Mouse (Mus musculus) regulatory T cell (primary cell): ENCODE results near the gene A930018P22Rik.

Experiments used
- in situ Hi-C: fragments of 300-600 bp; cut with MboI, MseI; formaldehyde crosslinking; loops from one replicate; pipeline ENCODE4 v1.15.1; 2025; ENCODE audit warnings: high pct_unique_total_duplicates

A930018P22Rik gene

DNA sequence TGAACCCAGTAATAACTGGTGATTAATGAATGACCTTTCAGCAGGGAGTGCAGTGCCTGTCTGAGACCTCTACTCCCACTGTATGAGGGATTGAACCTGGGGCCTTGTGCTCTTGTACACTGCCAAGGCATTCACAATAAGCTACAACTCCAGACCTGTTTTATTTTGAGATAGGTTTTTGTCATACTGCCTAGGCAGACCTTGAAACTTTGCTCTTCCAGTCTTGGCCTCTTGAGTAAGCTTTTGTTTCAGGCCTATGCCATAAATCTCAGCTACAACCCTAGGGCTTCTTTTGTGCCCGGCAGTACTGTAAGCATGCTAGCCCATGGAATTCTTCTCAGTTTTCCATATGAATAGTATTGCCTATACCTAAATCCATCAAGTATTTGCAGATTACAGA is 3.5 kb upstream of the A930018P22Rik start:
- in situ Hi-C loops = no loop called here

DNA sequence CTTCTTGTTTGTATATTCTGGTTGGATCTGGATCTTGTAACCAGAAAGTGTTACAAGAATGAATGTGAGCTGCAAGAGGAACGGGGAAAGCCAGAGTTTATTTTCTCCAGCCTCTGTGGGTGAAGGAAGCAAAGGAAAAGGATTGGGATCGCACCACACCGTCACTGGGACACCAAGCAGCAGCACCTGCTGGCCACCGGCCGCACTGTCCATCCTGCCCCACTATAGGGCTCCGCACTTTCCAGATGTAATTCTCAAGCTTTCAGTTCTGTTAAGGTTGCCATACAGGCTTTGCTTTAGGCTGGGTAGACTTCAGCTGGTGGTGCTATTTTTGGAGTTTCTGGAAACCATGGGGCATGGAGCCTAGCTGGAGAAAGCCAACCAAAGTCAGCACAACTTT is 2.3 kb upstream of the A930018P22Rik start:
- in situ Hi-C loops = no loop called here

DNA sequence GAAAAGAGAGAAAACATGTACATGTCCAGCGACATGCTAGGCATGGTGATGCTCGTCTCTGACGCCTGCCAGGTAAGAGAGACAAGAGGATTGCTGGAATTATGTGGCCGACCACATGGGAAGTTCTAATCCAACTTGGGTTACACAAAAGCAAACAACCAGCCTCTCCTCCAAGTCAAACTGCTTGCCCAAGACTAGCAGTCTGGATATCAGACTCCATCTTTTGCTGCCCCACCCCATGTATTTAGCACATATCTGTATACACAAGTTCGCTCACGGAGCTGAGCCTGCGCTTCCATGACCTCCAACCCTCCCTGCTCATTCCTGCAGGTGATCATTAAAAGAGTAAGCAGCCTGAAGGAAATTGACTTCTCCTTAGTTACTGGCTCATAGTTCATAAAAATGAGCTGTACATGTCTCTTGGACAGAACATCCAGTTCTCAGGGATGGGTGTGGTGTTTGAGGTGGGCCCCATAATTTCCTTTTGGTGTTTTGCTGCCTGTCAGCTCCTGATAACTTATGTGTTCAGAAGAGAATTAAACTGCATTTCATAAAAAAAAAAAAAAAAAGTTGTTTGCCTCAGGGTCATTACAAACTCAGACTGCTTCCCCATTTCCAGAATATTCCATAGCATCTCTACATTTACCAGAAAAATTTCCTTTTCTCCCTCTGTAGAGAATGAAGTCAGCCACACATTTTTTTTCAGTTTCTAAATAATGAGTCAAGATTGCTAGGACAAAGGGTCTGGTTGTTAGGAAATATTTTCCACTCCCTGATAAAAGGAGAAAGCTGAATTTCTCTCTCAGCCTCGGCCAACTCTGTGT is 676 bp upstream of the A930018P22Rik start:
- in situ Hi-C loops = no loop called here

DNA sequence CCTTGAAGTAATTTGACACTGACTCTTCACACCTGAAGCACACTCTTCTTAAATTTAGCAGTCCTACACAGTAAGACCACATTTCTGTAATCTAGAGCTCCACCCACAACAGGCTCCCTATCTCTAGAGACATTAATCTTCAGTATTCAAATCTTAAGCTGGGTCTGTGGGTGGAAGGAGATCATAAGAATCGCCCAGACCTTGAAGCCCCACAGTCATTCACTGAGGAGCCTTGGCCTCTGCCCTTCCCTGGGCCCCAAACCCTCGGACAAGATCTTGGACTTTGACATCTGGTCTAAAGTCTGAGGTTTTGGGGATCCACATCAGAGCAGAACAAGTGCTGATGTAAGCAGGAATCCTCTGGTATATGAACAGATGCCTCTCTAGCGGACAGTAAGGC is 971 bp downstream of the A930018P22Rik start:
- in situ Hi-C loops = no loop called here

DNA sequence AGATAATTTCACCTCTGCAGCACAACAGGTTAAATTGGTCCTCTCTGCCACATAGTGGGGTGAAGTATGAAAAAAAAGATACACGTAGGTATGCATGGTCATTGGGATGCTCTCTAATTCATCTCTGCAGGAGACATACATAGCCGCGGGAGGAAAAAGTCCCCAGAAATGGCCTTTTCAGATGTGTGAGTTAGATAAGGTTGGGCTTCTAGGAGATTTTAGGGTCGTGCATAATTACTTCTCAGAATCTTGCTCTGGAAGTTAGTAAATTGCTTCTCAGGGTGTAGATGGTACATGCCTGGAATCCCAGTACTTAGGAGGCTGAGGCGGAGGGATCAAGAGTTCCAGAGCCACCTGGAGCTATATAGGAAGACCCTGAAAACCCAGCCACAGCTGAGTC is 1.5 kb downstream of the A930018P22Rik start:
- in situ Hi-C loops = no loop called here

DNA sequence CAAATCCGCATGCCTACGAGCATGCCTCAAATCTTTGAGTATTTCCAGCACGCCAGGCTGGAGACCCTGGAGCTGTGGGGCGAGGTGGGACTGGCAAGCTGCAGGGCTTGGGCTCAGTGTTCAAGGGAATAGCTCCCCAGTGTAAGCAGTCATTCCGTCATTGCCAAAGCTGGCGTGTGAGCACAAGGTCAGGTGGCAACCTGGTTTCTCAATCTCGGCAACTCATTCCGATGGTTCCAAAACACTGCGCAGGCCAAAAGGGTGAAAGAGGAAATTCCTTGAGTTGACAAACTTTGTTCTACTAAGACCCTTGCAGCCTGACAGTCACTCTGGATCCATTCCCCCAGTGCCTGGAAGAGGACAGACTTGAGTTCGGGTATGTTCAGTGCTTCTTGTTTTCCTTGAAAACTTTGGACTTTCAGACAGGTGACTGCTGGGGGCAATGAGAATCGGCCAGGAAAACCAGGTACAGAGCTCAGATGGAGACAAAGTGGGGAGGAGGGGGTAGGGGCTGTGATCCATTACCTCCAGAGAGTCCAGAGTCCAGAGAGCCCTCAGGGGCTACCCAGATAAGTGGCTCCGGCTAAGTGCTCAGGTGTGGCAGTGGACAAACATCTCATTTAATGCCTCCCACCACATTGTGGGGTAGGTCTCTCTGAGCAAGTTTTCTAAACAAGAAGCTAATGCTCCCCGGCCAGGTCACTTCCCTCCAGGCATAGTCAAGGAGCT is 6.4 kb downstream of the A930018P22Rik start:
- in situ Hi-C loops = loop anchor here (5.0 kb wide), 1 partner anchor 283 kb away; the partner anchor contains the start of gene D430041D05Rik

DNA sequence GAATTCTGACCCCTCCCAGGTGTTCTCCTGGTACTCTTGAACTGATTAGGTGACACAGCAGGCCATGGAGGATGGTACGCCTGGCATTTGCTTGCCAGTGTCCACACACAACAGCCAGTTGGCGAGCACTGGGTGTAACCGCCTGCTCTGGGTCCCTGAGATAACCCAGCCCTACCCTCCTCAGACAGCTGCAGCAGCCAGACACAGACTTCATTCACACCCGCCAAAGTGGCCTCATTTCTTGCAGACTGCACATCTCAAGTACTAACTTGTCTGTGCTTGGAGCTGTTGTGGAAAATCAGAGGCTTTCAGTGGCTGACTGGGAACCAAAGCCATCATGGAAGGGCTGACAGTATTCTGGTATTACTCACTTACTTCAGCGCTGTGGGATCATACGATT is 7.6 kb downstream of the A930018P22Rik start:
- in situ Hi-C loops = no loop called here

DNA sequence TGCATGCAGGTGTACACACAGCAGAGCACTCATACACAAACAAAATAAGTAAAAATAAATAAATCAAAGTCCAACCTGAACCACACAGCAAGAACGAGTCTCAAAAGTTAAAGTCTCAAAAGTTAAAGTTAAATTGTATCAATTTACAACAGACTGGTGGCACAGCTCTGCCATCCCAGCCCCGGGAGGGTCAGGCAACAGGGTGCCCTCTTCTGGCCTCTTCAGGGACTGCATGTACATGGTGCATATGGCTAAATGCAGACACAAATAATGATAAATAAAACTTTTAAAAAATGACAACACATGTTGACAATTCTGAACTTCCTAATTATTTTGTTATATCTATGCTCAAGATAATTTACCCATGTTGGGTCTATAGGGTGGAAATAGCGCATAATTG is 8.4 kb downstream of the A930018P22Rik start:
- in situ Hi-C loops = no loop called here

DNA sequence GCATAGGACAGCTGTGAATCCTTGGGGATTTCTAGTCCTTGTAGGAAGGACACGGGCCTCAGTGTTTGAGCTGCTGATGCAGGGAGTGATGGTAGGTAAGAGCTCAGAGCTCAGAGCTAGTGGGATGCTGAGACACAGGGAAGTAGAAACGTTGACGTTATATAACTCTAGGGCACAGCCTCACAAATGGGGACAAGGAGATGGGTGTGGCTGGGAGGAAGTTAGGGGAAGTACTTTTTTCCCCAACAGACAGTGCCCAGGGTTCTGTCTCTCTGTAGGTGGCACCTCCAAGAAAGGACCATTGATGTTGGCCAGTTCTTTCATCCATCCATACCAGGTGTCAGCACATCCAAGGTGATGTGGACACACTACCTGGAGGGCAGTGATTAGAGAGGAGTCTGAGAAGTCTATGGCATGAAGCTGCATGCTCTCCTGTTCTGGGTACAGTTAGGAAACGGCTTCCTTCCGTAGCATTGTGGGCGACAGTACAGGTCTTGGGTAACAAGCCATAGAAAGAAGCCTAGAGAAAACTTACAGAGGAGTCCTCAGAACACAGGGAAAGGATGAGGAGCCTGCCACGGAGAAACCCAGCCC is 9.8 kb downstream of the A930018P22Rik start:
- in situ Hi-C loops = no loop called here

DNA sequence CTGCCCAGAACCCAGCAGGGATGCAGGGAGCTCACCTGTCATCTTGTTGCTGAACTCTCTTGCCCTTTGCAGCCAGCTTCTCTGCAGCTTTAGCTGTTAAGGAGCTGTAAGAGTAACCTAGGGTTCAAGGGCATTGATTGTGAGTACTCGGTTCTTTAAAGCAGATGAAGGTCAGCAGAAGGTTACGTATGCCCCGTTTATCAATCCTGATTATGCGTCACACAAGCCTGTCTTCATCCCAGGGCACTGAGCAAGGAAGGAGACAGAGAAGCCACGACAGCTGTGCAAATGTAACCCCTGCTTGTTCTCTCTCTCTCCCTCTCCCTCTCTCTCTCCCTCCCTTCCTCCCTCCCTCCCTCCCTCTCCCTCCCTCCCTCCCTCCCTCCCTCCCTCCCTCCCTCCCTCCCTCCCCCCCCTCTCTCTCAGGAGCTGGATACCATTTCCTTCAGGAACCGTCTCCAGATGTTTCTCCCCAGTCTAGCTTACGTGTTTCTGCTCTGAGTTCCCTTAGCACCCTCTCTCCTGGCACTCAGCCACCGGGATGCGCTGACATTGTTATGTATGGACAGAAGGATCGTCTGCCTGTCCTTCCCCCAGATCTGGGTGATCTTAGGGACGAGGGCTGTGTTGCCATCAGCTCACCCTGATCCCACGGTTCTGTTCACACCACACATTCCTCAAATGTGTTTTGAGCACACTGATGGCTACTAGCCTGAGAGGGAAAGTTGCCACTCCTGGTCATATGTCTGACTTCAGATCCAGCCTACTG is 10.7 kb downstream of the A930018P22Rik start:
- in situ Hi-C loops = no loop called here

DNA sequence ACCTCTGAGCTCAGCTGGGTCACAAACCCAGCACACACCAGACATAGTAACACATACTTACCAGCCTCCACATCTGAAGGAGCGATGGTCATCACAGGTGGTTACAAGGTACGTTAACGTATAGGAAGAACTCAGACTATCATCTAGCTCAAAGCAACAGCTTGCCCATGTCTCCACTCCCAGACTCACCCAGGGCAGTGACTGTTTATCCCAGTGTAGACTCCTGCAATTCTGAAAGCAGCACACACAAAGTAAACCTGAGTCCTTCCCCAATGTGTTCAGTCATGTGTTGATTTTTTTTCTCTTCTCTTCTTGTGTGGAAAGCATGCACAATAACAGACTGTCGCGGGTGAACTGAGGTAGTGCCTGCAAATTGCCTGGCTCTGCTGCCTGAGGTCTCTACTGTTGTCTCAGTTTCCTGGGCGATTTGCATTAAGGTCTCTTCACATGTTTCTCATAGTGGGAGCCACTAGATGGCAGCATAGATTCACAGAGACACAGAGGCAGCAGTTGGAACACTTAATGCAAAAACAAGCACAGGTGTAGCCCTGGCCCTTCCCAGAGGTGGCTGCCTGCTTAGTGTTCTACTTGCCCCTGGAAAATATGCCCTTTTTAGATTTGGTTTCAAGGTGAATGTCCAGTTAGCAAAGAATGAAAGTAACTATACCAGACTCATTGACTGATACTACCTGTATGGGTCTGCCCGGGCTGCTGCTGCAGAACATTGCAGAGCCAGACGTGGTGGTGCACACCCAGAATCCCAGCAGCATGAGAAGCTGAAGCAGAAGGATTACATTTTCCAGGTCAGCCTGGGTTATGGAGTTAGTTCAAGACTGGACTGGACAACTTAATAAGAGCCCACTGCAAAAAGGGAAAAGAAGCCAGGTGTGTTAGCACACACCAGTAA is 11.8 kb downstream of the A930018P22Rik start:
- in situ Hi-C loops = no loop called here

DNA sequence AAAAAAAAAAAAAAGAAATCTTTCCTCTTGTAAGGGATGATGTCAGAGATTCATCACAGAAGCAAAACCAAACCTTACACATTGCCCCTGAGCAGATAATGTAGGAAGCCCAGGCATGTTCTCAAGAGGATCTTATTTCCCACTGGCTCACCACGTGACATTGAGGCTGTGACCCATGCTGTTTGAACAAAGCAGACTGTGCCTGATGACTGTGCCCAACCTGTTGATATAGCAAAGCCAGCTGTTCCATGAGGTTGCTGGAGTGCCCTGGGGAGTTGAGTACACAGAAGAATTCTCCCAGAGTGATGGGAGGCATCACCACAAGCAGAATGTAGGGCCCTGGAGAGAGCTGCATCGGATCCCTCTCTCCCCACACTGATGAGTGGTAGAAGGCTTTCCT is 13.4 kb downstream of the A930018P22Rik start:
- in situ Hi-C loops = no loop called here

DNA sequence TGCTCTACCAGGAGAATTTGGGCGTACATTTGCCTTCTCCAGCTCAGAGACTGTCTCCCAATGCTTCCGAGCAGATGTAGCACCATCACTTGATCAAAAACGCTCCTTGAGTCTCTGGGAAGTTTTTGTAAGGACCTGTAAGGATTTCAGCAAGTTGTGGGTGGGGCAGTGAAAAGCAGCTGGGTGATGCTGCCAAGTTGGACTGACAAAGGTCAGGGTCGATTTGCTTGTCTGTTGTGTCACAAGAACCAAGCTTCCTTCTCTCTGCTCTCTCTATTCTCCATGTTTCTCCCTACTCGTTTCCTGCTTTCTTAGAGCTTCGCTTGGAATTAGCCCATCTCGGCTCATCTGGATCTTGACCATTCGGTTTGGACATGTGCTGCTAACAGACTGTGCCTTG is 19.6 kb downstream of the A930018P22Rik start:
- in situ Hi-C loops = loop anchor here (10.0 kb wide), 1 partner anchor 423 kb away; no protein-coding TSS in a partner anchor

DNA sequence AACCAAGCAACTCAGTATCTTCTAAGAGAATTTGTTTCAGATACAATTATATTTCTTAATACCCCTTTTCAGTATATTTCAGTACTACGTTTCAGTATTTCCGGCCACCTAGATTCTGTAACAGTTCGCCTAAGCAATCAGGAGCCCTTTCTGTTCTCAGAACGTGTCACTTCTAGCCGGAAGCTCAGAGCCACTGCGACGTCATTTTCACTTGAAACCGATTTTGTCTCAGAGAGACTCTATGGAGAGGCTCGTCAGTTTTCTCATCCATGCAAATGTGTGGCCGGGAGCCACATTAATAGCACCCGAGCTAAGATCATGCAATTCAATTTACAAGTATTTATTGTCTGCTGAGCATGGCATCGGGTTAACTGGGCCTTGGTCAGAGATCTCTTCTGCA is 21.4 kb downstream of the A930018P22Rik start:
- in situ Hi-C loops = loop anchor here (10.0 kb wide), 1 partner anchor 421 kb away; no protein-coding TSS in a partner anchor

DNA sequence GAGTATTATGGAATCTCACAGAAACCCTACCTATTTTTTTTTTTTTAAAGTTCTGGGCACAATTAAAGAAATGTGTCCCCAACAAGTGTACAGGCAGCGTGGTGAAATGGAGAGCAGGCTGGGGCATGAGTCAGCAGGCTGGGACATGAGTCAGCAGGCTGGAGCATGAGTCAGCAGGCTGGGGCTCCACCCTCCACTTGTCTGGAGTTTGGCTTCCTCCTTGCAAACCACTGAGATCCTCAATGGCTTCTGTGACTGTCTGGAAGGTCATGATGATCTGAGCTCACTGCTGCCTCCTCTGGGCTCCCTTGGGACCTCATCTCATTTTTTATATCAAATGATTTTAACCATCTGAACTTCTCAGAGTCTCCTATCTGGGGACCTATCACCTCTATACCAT is 23.4 kb downstream of the A930018P22Rik start:
- in situ Hi-C loops = loop anchor here (10.0 kb wide), 1 partner anchor 419 kb away; no protein-coding TSS in a partner anchor

DNA sequence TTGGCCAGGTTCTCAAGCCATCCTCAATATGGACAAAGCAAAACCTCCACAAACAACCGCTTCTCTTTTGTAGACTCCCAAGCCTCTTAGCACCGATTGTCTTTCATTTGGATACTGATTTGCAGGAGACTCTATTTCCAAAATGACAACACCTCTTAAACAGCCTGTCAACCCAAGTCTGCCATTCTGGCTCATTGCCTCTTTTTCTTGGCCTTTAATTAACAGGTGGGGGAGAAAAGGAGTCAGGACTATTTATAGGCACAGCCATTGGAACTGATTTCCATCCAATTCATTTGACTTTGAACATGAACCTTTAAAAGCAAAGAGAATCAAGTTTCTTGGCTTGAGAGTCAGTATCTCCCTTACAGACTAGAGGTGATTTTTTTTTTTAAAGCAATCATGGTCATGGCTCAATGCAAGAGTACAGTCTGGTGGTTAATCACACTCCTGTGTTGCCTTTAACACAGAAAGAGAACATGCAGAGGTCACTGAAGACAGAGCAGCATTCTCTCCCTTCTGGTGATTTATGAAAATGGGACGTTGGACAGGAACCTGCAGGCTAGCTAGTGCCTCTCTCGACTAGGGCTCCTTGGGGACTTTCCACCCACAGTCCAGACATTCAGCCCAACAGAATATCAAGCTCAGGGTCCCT is 25.5 kb downstream of the A930018P22Rik start:
- in situ Hi-C loops = loop anchor here (10.0 kb wide), 1 partner anchor 417 kb away; no protein-coding TSS in a partner anchor

DNA sequence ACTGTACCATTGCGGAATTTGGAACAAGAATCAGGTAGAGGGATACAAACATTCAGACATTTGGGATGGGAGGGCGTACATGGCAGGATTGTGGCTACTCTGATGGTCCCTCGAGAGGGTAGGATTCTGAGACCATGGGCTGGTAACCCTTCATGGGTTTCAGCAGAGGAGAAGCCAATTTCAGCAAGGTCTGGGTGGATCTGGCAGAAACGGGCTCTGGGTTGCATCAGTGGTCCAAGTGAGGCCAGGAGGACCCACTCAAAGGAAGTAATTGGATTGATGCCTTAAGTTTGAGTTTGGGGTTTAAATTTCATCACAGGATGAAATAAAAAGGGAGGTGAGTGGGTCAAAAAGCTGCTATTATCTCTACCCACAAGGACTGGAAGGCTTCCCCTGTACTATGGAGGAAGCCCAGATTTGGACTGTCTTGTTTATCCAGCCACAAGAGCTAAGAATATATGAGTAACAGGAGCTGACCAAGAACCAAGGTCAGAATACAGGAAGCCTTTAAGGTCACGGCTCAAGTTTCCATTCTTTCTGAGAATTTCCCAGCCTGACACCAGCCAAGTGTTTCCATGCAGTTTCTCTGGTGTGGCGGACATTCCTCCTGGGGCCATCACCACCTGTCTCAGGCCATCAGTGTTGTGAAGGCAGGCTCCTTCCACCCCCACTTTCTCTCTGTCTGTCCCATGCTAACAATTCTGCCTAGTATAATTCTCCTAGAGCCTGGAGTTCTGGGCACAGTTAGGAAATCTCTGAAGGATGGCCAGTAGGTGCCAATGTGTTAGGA is 28.2 kb downstream of the A930018P22Rik start:
- in situ Hi-C loops = no loop called here

DNA sequence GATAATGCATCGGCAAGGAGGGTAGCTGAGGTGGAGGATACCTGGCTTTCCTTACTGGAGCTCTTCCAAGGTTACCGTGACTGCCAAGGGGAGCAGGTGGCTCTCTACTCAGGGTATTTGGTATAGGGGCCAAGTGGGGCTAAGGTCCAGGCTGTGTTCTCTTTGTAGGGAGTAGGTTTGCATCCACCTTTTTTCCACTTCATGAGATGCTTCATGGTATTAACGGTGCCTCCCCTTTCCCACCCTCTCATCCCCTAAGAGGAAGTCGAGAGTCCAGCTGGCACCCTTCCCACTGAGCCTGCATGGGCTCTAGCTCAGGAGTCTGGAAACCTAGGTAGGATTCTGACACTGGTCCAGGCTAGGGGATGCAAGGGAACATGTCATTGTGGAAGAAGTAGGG is 30.8 kb downstream of the A930018P22Rik start:
- in situ Hi-C loops = no loop called here

DNA sequence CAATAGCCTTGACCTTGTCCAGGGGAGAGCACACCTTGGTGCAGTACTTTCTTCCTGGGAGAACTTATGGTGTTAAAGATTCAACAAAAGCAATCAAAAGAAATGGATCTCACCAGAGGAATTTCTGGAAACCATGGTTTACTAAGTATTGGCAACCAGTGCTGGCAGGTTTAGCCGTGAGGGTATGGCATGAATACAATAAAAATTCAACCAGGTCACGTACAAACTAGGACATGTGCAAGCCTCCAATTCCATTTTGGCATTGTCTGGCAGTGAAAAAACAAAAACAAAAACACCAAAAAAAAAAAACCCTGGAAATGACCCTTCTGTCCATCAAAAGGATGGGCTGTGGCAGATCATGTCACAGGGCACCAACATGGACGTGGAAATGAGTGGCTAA is 31.3 kb downstream of the A930018P22Rik start:
- in situ Hi-C loops = no loop called here
